Mouse (Mus musculus) fat pad, adult 2 months (tissue): ENCODE data around the gene Ulk1.
"Not testable (repeated sequence)": the region's sequence is repeated elsewhere in the genome, so short reads cannot be mapped to it uniquely, and the experiment has no call there.

Experiments
- DNase-seq: peaks from one replicate; pipeline ENCODE4 v3.0.0-alpha.2; 2011; ENCODE audit warnings: low read depth, low spot score; ENCODE audit errors: extremely low read depth

The Ulk1 gene

DNA sequence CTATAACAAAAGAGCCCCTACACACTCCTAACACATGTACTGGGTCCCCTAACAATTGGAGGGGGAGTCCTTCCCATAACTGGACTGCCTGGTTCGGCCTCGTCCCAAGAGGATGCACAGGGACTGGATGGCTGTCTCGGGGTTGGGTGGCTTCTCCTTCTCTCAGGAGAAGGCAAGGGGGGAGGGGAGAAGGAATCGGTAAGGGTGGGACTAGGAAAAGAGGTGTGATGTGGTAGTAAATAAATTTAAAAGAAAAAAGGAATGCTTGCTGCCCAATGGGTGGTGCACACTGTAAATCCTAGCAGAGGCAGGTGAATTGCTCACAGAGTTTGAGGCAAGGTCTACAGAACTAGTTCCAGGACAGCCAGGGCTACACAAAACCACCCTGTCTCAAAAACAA lies 3.7 kb downstream of the Ulk1 start:
- DNase-seq = no peak

DNA sequence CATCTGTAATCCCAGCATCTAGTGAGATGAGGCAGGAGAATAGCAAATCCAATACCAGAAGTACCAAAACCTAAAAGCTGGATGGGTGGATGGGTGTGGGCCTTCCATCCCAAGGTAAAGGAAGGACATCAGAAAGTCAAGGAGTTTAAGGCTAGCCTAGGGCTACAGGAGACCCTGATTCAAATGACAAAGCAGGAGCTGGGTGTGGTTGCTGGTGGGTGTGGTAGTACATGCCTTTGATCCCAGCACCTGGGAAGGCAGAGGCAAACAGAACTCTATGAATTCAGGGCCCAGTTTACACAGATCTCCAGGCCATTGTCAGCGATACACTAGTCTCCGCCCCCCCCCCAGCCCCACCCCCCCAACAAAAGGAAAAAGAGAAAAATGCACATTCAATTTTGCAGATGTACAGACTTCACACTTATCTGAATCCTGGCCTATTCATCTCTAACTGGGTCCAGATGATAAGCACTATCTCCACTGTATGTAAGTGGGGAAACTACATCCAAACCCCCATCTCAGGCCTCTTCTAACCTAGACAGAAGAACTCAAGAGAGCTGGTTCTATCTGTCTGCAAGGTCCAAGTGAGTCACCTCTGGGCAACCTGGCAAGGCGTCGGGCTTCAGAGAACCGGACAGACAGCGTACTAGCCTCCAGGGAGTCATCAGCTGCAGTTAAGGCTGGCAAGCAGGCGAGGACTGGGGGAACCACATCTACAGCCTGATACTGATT lies 5.7 kb downstream of the Ulk1 start:
- DNase-seq = no peak

GRCm38 (mm10) chr5:110802809-110803208 lies 7.1 kb downstream of the Ulk1 start:
- DNase-seq = no peak

GRCm38 (mm10) chr5:110802186-110802585 lies 7.7 kb downstream of the Ulk1 start:
- DNase-seq = no peak

DNA sequence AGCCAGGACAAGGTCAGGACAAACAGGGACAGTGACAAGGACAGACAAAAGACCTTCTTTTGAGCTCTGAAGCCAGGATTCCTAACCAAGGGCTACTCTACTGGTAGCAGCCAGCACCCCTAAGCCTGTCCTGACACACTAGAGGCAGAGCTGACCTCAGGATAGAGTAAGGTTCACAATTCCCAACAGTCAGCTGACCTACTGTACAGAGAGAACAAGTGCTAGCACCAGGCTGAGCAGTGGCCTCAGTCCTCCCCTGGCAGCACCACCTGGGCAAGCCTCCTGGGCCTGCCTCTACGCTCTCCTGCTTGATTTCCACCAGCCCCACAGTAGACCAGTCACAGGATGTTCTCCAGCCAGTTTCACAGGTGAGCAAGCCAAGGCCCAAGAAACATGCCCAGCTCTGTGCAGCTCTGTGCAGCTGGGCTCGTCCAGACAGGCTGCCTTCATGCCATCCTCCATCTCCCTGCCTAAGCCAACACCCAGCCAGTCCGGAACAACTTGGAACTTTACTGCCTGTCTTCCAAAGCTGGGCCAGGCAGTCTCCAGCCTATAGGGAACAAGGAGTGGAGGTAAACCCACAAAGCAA lies 8.8 kb downstream of the Ulk1 start:
- peak; percentile 92 for DNase-seq

DNA sequence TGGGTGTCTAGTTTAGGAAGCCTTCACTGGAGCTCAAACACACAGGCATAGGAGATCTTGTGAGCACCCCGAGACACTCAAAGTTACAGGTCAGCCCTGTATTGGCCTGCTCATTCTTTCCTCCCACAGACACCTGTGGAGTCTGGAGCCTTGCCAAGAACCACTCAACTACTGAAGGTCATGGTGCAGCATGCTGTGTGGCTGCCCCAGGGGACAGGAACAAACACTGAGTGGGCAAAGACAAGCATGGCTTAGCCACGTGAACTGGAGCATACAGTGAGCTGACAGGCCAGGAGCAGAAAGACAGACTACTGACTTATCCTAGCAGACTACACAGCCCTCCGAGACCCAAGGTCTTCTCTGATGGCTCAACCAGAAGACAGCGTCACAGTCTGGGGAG lies 12.2 kb downstream of the Ulk1 start:
- DNase-seq = peak; percentile 77

- no peak for DNase-seq
Measured at GRCm38 (mm10) chr5:110794363-110794762, 15.5 kb downstream of the Ulk1 start.

DNA sequence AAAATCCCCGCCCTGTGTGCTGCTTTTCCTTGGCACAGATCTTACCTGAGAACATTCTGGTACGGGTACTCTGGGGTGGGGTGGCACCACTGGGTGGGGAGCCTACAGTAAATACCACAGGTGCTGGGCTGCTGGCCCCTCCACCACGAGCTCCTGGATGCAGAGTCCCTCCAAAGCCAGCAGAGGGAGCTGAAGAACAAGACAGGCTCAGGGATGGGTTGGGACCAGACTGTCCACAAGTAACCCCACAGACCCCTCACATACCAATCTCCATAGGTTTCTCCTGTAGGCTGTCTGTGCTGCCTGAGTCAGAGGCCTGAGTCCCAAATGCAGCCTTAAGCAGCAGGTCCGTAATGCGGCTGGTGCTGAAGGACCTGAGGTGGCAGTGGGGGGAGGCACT lies 21.2 kb downstream of the Ulk1 start:
- DNase-seq = no peak

DNA sequence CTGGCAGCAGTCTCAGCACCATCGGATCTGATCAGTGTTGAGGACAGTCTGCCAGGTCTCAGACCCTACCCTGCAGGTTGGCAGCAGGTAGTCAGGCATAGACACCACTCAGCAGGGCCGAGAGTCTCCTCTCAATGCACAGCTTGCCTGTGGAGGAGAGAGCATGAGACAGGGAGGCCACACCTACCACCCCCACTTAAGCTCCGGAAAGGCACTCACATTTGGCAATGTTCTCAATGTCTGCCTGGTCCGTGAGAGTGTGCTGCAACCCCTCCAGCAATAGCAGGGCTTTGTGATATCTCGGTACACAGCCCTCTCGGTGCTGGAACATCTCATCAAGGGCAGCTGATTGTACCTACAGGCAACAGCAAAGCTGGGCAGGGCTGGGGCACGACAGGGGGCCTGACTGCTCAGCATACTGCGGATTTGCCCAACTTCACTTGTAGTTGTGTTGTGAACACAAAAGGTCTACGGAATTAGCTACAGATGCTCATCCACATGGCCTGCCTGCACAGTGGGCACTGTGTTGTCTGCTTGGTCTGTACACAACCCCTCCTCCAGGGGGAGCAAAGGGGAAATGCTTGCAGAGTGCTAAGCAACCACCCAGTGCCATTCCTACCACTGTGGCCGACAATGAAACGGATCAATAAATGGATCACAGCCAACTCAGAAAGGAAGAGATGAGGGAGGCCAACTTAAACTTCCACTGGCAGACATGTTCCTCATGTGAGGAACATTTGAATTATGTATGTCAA lies 23.6 kb downstream of the Ulk1 start:
- DNase-seq = no peak

- DNase-seq = no peak
Measured at GRCm38 (mm10) chr5:110783150-110783549, 26.7 kb downstream of the Ulk1 start.

DNA sequence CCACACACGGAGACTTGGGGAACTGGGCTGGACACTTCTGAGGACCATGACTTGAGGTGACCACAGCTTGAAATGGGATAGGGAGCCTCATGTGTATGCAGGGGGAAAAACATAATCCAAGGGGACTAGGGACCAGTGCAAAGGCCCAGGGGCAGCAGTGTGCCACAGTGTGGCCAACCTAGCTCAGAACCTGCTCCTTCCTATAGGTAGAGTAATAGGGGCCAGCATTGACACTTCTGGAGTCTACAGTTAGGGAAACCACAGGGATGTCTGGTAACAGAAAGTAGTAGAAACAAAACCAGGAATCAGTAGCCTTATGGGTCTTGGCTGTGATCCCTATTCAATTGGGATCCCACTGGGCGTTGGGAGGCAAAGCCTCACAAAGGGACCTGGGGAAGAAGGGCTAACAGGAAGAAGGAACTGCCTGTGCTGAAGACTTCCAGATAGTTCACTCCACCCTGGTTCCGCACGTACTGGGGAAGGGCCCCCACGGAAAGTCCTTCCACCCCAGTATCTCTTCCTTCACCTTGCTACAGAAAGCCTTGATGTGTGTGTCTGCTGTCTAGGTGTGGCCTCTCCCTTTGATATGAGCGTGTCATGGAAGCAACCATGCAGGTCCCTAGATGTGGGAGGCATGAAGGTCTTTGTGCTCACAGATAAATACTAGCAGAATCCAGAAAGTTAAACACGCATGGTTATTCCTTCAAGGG lies 28.2 kb downstream of the Ulk1 start:
- no peak for DNase-seq

GRCm38 (mm10) chr5:110780761-110781528 lies 29.0 kb downstream of the Ulk1 start:
- no peak for DNase-seq

DNA sequence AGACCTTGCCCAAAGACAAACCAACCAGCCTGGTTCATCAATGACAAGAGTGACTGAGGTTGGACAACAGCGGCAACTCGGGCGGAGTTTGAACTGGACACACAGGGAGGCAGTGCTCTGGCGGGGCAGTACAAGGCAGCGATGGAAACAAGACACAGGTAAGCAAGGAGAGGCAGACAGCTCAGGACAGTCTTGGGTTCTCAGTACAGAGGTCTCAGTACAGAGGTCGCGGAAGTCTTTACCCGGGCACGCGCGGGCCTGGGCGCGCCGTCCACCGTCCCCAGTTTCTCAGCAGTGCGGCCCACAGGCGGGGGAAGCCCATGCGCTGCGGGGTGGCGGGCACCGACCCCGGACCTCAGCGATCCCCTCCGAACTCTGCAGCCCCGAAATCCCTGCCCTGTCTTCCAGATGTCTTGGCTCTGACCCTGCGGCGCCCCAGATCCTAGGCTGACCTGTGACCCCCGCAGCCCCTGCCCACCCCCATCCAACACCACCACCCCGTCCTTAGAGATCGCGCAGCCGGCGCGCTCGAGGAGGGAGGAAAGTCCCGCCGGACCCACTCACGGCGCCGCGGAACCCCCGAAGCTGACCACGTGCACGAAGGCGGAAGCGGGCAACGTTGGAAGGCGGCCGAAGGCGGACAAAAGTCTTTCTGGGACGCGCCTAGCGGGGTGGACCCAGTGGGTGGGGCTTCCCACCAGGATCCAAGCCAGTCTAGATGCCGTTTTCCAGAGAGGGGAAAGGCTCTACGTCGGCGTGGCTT lies 29.7 kb downstream of the Ulk1 start, which contains the start of gene Pus1:
TSS of gene Pus1 (minus strand) at position 662 of the 763 bp plus-strand sequence.
- no peak for DNase-seq

DNA sequence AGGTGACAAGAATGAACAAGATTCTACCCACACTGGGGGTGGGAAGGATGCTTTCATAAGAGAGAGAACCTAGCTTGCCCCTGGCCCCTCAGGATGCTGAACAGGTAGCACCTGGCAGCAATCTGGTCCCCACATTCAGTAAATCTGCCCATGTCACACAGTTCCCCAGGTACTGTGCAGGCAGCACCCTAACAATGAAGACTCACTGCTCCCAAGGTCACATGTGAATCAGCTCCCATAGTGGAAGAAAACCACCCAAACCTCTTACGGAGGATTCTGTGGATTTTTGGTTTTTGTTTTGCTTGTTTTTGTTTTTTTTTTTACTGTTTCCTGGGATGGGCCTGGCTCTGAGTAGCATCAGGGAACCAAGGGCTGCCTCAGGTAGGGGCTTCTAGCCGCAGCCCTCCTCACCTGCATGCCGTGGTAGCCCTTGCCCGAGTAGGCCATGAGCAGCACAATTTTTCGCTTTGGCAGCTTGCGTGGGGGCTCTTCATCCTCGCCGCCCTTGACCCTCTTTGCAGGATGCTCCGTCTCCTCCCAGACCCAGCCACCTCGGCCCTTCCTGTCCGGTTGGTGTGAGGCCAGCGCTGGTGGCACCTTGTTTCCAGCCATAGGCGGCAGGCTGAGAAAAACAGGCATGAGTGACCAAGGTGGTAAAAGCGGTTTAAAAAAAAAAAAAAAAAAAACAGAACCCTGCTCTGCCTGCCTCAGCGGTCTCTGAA lies 30.5 kb downstream of the Ulk1 start:
- no peak for DNase-seq

DNA sequence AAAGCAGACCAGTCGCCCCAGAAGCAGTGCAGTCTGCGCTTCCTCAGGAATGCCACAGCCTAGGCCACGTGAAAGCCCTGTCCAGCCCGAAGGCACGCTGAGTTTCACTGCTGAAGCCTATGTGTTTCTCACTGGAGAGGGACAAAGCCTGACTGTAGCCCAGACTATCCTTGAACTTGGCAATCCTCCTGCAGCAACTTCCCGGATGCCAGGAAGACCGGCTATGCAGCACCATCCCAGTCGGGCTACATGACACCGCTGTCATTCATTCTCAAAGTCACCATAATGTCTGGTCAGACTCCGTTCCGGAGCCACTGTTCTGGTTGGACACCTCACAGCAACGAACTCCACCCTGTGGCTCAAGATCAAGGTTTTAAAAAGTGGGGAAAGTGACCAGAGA lies 31.6 kb downstream of the Ulk1 start:
- DNase-seq = no peak

DNA sequence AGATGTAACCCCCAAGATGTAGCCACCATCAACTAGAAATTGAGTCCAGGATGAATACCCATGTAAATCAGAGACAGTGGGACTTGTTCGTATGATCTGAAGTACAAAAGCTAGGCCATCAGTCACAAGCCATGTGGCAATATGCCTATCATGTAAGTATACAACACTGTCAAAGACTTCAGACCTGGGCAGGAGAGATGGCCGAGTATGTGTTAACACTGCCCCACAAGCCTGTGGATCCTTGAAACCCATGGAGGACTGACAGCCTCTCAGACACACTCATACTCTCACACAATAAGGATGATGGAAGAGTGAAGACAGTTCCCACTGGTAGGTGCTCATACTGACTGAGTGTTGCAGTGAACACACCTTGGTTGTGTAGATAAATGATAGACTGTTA lies 33.8 kb downstream of the Ulk1 start:
- no peak for DNase-seq

DNA sequence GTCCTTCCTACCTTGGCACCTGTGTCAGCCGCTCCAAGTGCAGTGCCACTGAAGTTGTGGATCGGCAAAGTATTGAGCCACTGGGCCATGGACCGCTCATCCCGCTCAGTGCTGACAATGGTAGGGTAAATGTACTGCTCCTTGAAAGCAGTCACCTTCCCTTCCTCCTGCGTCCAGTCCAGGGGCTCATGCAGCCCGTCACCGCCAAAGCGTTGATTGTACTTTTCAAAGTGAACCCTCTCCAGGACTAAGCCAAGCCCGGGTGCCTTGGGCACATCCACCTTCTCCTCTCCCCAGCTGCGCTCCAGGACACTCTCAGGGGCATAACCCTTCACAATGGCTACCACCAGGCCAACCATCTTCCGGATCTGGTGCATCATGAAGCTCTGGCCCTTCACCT lies 35.4 kb downstream of the Ulk1 start:
- no peak for DNase-seq

DNA sequence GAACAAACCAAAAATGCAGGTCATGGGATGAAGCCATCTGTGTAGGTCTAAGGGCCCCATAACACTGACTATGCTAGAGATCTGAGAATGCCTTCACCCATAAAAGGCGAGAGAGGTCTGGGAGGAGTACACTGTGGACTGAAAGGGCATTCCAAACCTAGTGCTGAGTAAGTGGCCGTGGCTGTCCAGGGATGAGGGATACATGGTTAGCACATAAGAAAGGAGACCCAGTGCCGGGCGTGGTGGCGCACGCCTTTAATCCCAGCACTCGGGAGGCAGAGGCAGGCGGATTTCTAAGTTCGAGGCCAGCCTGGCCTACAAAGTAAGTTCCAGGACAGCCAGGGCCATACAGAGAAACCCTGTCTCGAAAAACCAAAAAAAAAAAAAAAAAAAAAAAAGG lies 37.0 kb downstream of the Ulk1 start:
- DNase-seq = not testable (repeated sequence)

- DNase-seq = peak; percentile 92
Measured at GRCm38 (mm10) chr5:110770448-110771158, 39.3 kb downstream of the Ulk1 start, which contains the start of gene Ep400. Gene Ep400, minus strand, starts transcription at chr5:110770717.
